Mouse (Mus musculus) intestine, embryonic 15.5 days (tissue): Measurements from ENCODE around the gene Mrps36. TPM values are rescaled to one million over a fixed set of nuclear protein-coding genes. Genes with fewer than 3 reads are reported as not detected.
"Not testable (repeated sequence)": the region's sequence is repeated elsewhere in the genome, so short reads cannot be mapped to it uniquely, and the experiment has no call there.

Experiments
- ATAC-seq: fragments of 200-750 bp; cut with Nextera tagmentation; 2 replicates; pipeline ENCODE4 v1.8.0; 2017; ENCODE audit warnings: moderate TSS enrichment, moderate library complexity
- H3K27ac ChIP-seq: fragments of 300-500 bp; sonication (generic); 2 replicates; pipeline ENCODE4 v1.5.1; 2015; ENCODE audit warnings: mild to moderate bottlenecking, inconsistent platforms
- H3K27me3 ChIP-seq: fragments of 300-500 bp; sonication (generic); replicated peaks from 2 replicates; pipeline ENCODE4 v1.6.1; 2015; ENCODE audit warnings: inconsistent platforms
- H3K36me3 ChIP-seq: fragments of 300-500 bp; sonication (generic); 2 replicates; pipeline ENCODE4 v1.6.1; 2015; ENCODE audit warnings: inconsistent platforms
- H3K4me1 ChIP-seq: fragments of 300-500 bp; sonication (generic); replicated peaks from 2 replicates; pipeline ENCODE4 v1.6.1; 2015; ENCODE audit warnings: inconsistent platforms
- H3K4me2 ChIP-seq: fragments of 300-500 bp; sonication (generic); replicated peaks from 2 replicates; pipeline ENCODE4 v1.6.1; 2015; ENCODE audit warnings: mild to moderate bottlenecking, inconsistent platforms
- H3K4me3 ChIP-seq: fragments of 300-500 bp; sonication (generic); replicated peaks from 2 replicates; pipeline ENCODE4 v1.5.1; 2015; ENCODE audit warnings: inconsistent platforms
- H3K9ac ChIP-seq: fragments of 300-500 bp; sonication (generic); 2 replicates; pipeline ENCODE4 v1.6.1; 2015; ENCODE audit warnings: inconsistent platforms
- H3K9me3 ChIP-seq: fragments of 300-500 bp; sonication (generic); 2 replicates; pipeline ENCODE4 v1.6.1; 2016; ENCODE audit warnings: inconsistent platforms
- WGBS: fragments of 180-500 bp; shearing (Covaris S2); methylation state at CpG from one replicate; pipeline ENCODE4 v1.1.7; 2015; 5-methylcytosine and 5-hydroxymethylcytosine counted together
- polyA plus RNA-seq: library from polyadenylated mRNA; unstranded; fragments of >200 nt; fragmentation: Nextera tagmentation; extraction: Ambion mirVana; gene quantifications from 2 replicates; pipeline ENCODE4 v1.2.1, GENCODE M21; 2015

Gene Mrps36
- polyA plus RNA-seq, 1 experiment from 2014 or later: 271 TPM

- Histone ChIP-seq H3K4me2 (no peak overlapping the region), H3K36me3 (0 out of 2 replicates have a peak, but pooled peaks cover 7% of the 10 kb centered on the region), H3K4me3 (no peak overlapping the region), H3K27me3 (no peaks in the 10 kb centered on the region), H3K4me1 (no peaks in the 10 kb centered on the region), H3K9me3 (no peaks in the 10 kb centered on the region), H3K9ac (no peak overlapping the region), H3K27ac (no peak overlapping the region)
- 87% methylated on average over 2 of the region's 2 CpGs for WGBS
- ATAC-seq: no peak
Measured at GRCm38 (mm10) chr13:100755329-100755728, 10.9 kb upstream of the Mrps36 start.

- H3K36me3 ChIP-seq: no peaks in the 10 kb centered on the region
- no peaks in the 10 kb centered on the region for H3K4me1 ChIP-seq
- H3K4me3 ChIP-seq: no peak overlapping the region
- no peak overlapping the region for H3K27ac ChIP-seq
- 69% methylated on average over 4 of the region's 4 CpGs for WGBS
- H3K27me3 ChIP-seq: no peaks in the 10 kb centered on the region
- ATAC-seq: no peak
- no peak overlapping the region for H3K4me2 ChIP-seq
- no peaks in the 10 kb centered on the region for H3K9me3 ChIP-seq
- H3K9ac ChIP-seq: no peak overlapping the region
Measured at GRCm38 (mm10) chr13:100754186-100754585, 9.7 kb upstream of the Mrps36 start.

GRCm38 (mm10) chr13:100753011-100753410, 8.6 kb upstream of the Mrps36 start:
- Histone ChIP-seq H3K9me3 (no peaks in the 10 kb centered on the region), H3K4me1 (no peaks in the 10 kb centered on the region), H3K4me2 (no peak overlapping the region), H3K36me3 (no peaks in the 10 kb centered on the region), H3K9ac (no peak overlapping the region), H3K27me3 (no peaks in the 10 kb centered on the region), H3K4me3 (no peak overlapping the region), H3K27ac (no peak overlapping the region)
- no peak for ATAC-seq
- 80% methylated on average over 6 of the region's 6 CpGs for WGBS

- Histone ChIP-seq H3K4me2 (no peak overlapping the region), H3K9me3 (no peaks in the 10 kb centered on the region), H3K36me3 (no peaks in the 10 kb centered on the region), H3K4me1 (no peaks in the 10 kb centered on the region), H3K9ac (no peak overlapping the region), H3K27ac (no peak overlapping the region), H3K4me3 (no peak overlapping the region), H3K27me3 (no peaks in the 10 kb centered on the region)
- ATAC-seq: no peak
- 84% methylated on average over 8 of the region's 8 CpGs for WGBS
Measured at GRCm38 (mm10) chr13:100752529-100752928, 8.1 kb upstream of the Mrps36 start.

GRCm38 (mm10) chr13:100751402-100751801, 6.9 kb upstream of the Mrps36 start:
- ATAC-seq: no peak
- 79% methylated on average over 3 of the region's 3 CpGs for WGBS
- no peak overlapping the region for H3K27ac ChIP-seq
- H3K4me3 ChIP-seq: no peak overlapping the region
- no peaks in the 10 kb centered on the region for H3K36me3 ChIP-seq
- H3K4me1 ChIP-seq: no peaks in the 10 kb centered on the region
- no peaks in the 10 kb centered on the region for H3K27me3 ChIP-seq
- no peak overlapping the region for H3K4me2 ChIP-seq
- H3K9me3 ChIP-seq: no peaks in the 10 kb centered on the region
- no peak overlapping the region for H3K9ac ChIP-seq

- WGBS: 82% methylated on average over 5 of the region's 5 CpGs
- no peak for ATAC-seq
- H3K9me3 ChIP-seq: no peaks in the 10 kb centered on the region
- H3K9ac ChIP-seq: no peak overlapping the region
- no peak overlapping the region for H3K4me2 ChIP-seq
- H3K27ac ChIP-seq: no peak overlapping the region
- no peak overlapping the region for H3K4me3 ChIP-seq
- no peaks in the 10 kb centered on the region for H3K4me1 ChIP-seq
- no peaks in the 10 kb centered on the region for H3K36me3 ChIP-seq
- H3K27me3 ChIP-seq: no peaks in the 10 kb centered on the region
Measured at GRCm38 (mm10) chr13:100750799-100751198, 6.3 kb upstream of the Mrps36 start.

GRCm38 (mm10) chr13:100748638-100749037, 4.2 kb upstream of the Mrps36 start:
- ATAC-seq: no peak
- Histone ChIP-seq H3K4me2 (no peak overlapping the region), H3K4me3 (no peak overlapping the region), H3K27me3 (no peaks in the 10 kb centered on the region), H3K4me1 (peaks cover 4% of the 10 kb centered on the region), H3K27ac (no peak overlapping the region), H3K9ac (no peak overlapping the region), H3K9me3 (no peaks in the 10 kb centered on the region), H3K36me3 (no peaks in the 10 kb centered on the region)
- 49% methylated on average over 8 of the region's 8 CpGs for WGBS

- H3K36me3 ChIP-seq: no peaks in the 10 kb centered on the region
- H3K4me3 ChIP-seq: no peak overlapping the region
- ATAC-seq: no peak
- H3K9me3 ChIP-seq: no peaks in the 10 kb centered on the region
- peaks cover 9% of the 10 kb centered on the region for H3K4me1 ChIP-seq
- H3K4me2 ChIP-seq: no peak overlapping the region
- H3K27me3 ChIP-seq: no peaks in the 10 kb centered on the region
- WGBS: 81% methylated on average over 3 of the region's 3 CpGs
- H3K9ac ChIP-seq: no peak overlapping the region
- no peak overlapping the region for H3K27ac ChIP-seq
Measured at GRCm38 (mm10) chr13:100746090-100746489, 1.6 kb upstream of the Mrps36 start.

- peak overlapping the region; percentile 98 for H3K27ac ChIP-seq
- no peaks in the 10 kb centered on the region for H3K9me3 ChIP-seq
- peak; percentile 64 for ATAC-seq
- peaks cover 9% of the 10 kb centered on the region for H3K4me1 ChIP-seq
- H3K4me2 ChIP-seq: peak overlapping the region; percentile 70
- no peaks in the 10 kb centered on the region for H3K27me3 ChIP-seq
- WGBS: 41% methylated on average over 11 of the region's 11 CpGs
- H3K9ac ChIP-seq: peak overlapping the region; percentile 92
- peak overlapping the region; percentile 73 for H3K4me3 ChIP-seq
- H3K36me3 ChIP-seq: no peaks in the 10 kb centered on the region
Measured at GRCm38 (mm10) chr13:100743346-100744035, 968 bp downstream of the Mrps36 start.

- Histone ChIP-seq H3K36me3 (no peaks in the 10 kb centered on the region), H3K4me1 (peaks cover 9% of the 10 kb centered on the region), H3K27me3 (no peaks in the 10 kb centered on the region), H3K27ac (peak overlapping the region; percentile 51; the same call in 1 of the 2 replicates), H3K4me3 (peak overlapping the region; percentile 19), H3K4me2 (peak overlapping the region; percentile 70), H3K9me3 (no peaks in the 10 kb centered on the region), H3K9ac (no peak overlapping the region)
- no peak for ATAC-seq
- 84% methylated on average over 5 of the region's 5 CpGs for WGBS
Measured at GRCm38 (mm10) chr13:100742831-100743230, 1.6 kb downstream of the Mrps36 start.

- Histone ChIP-seq H3K4me2 (no peak overlapping the region), H3K4me1 (peaks cover 6% of the 10 kb centered on the region; the same call in 1 of the 2 replicates), H3K9ac (no peak overlapping the region), H3K4me3 (no peak overlapping the region), H3K27ac (no peak overlapping the region), H3K27me3 (no peaks in the 10 kb centered on the region), H3K36me3 (peaks cover 7% of the 10 kb centered on the region; the same call in 1 of the 2 replicates), H3K9me3 (no peaks in the 10 kb centered on the region)
- no peak for ATAC-seq
- 95% methylated on average over 2 of the region's 2 CpGs for WGBS
Measured at GRCm38 (mm10) chr13:100732756-100733155, 11.7 kb downstream of the Mrps36 start.

- not testable (repeated sequence) for H3K4me3 ChIP-seq, ATAC-seq, H3K27me3 ChIP-seq, H3K9ac ChIP-seq, H3K36me3 ChIP-seq, H3K4me1 ChIP-seq, H3K9me3 ChIP-seq
- WGBS: 83% methylated on average over 6 of the region's 6 CpGs
- Histone ChIP-seq H3K4me2 (peak overlapping the region; percentile 60; the same call in 1 of the 2 replicates), H3K27ac (peak overlapping the region; percentile 46; the same call in 1 of the 2 replicates)
Measured at GRCm38 (mm10) chr13:100731462-100732046, 12.9 kb downstream of the Mrps36 start.

GRCm38 (mm10) chr13:100730861-100731176, 13.6 kb downstream of the Mrps36 start, which contains the start of gene Cdk7:
Gene Cdk7 (minus strand): TSS chr13:100730939.
- Histone ChIP-seq H3K4me1 (peaks cover 6% of the 10 kb centered on the region; the same call in 1 of the 2 replicates), H3K4me3 (peak within 1 kb of the TSS; percentile 78), H3K9me3 (no peaks in the 10 kb centered on the region), H3K27me3 (no peaks in the 10 kb centered on the region), H3K4me2 (peak within 1 kb of the TSS; percentile 60), H3K27ac (peak within 1 kb of the TSS; percentile 93), H3K9ac (peak within 1 kb of the TSS; percentile 78), H3K36me3 (peaks cover 7% of the 10 kb centered on the region; the same call in 1 of the 2 replicates)
- ATAC-seq: peak; percentile 100
- WGBS: under 1% methylated on average over 19 of the region's 19 CpGs
